Mouse (Mus musculus): ENCODE data around the gene Olfr1396.
A peak's percentile ranks its signal among the peaks of the same experiment; 100 is the strongest.
"Not testable (repeated sequence)": the region's sequence is repeated elsewhere in the genome, so short reads cannot be mapped to it uniquely, and the experiment has no call there.

Olfr1396 gene

DNA sequence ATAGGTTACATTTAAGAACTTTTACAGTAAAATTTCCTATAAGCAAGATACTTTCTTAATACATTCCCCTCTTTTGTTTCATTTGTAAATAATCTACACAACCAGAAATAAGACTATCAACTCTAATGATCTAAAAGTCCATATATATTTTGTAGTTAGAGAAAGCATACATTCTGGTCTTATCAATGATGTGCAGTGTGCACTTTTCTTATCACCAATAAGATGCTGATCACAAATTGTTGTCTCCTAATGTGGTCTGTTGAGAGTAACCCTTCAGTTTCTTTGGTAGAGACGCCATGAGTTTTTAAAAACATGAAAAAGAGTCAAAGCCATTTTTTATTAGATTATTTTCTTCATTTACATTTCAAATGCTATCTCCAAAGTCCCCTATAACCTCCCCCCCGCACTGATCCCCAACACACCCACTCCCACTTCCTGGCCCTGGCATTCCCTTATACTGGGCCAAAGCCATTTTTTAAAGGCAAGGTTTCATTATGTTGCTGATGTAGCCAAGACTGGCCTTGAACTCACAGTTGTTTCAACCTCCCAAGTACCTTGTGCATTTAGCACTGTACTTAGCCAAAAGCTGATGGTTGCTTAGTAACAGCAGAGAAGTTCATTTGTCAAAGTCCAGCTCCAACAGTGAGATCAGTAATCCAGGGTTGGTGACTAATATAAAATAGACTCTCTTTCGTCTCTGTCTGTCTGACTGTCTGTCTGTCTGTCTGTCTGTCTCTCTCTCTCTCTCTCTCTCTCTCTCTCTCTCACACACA is 24.8 kb downstream of the Olfr1396 start:
- no peak for DNase-seq

DNA sequence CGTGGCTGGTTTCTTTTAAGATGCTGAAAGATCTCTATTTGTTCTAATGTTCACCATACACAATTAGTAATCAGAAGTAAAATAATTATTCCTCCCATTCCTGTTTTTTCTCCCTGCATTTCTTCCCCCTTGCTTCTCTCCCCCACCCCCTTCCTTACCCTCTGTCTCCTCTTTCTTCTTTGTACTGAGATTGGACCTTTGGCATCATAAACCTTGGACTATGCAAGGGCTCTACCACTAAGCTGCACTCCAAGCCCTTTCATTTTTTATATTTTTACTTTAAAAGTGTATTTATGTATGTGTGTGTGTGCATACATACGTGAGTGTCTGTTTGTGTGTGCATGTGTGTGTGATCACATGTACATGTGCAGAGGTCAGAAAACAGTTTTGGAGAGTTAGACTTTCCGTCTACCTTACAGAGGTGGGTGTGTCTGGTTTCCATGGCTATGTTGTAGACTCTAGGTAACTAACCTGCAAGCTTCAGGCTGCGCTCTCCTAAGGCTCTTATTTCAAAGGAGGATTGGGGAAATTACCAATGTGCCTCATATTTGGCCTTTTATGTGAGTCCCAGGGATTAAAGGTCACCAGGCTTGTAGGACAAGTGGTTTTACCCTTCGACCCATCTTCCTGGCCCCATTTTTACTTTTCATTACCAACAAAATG is 25.6 kb downstream of the Olfr1396 start:
- DNase-seq, result no peak

DNA sequence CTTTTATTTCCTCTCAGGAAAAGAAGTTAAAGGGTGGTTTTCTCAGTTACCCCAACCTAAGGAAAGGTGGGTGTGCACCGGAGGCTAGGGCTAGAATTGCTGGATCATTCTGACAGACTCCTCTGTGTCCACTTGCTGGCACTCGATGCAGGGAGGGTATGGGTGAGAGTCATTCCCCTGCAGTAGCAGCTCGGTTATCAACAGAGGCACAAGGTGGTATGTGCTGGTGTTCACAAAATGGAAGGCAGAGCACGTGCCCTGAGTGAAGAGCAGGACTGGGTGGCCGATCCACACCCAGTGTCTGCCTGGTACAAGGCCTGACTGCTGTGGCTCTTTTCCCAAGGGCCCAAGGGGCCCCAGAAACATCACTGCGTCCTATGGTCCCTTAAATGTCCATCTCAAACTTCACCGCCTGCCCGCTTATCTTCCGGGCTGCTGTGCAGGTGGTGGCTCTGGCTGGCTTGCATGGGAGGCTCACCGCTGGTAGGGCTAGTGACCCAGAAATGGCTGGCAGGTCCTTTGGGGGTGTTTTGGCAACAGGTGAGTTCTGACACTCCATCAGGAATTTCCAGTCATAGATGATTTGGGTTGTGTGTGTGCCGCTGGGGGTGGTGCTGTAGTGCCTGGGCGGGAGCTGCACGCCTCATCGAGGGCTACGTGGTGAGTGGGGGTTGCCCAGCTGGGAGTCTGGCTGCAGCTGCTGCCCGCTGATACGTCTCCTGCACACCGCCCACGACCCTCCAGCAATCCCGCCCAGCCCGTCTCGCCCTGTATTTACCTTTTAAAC is 26.7 kb downstream of the Olfr1396 start:
- peak; percentile 91 for DNase-seq

DNA sequence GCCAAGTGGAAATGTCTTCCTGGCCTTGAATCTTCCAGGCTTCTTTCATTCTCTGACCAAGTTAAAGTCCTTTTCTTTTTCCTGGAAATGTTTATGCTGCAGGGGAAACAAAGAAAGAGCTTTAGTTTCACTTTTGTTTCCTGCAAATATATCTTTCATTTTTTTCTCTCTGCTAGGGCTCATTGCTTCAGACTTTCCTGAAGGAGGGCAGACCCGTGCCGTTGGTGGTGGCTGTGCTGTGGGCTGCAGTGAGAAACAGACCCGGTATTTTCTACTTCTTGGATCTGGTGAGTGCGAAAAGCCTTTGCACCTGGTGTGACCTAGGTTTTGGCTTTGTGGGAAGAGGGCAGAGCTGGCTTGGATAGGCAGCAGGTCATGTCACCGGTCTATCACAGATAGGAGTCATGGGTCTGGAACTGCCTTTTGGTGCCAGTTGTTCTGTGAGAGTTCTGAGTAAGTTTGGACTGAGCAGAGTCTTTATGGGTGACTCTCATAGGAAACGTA is 27.8 kb downstream of the Olfr1396 start:
- no peak for DNase-seq

DNA sequence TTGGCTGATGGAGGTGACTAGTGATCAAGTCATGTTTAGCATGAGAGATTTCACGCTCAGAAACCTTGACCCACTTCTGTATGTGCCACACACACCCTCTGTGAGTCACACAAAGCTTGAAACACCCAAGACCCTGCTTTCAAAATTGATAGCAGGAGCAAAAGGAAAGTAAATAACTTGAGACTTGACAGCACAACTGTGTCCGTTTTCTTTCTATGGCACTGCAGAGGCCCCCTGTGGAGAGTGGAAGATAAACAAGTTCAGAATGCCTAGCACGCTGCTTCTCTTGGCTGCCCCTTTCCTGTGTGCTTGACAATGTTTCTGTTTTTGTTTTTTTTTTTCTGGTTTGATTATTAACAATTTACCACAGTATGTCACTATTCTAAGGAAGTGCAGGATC is 29.8 kb downstream of the Olfr1396 start:
- peak; percentile 53 for DNase-seq

DNA sequence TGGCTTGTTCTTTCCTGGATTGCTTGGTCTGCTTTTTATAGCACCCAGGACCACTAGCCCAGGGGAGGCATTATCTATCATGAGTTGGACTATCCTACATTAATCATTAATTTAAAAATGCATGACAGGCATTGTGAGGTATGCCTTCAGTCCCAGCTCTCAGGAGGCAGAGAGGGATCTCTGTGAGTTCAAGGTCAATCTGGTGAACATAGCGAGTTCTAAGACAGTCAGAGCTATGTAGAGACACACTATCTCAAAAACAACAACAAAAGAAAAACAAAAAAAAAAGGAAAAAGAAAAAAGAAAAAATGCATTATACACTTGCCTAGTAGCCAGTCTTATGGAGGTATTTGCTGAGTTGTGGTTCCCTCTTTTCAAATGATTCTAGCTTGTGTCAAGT is 30.3 kb downstream of the Olfr1396 start:
- no peak for DNase-seq

DNA sequence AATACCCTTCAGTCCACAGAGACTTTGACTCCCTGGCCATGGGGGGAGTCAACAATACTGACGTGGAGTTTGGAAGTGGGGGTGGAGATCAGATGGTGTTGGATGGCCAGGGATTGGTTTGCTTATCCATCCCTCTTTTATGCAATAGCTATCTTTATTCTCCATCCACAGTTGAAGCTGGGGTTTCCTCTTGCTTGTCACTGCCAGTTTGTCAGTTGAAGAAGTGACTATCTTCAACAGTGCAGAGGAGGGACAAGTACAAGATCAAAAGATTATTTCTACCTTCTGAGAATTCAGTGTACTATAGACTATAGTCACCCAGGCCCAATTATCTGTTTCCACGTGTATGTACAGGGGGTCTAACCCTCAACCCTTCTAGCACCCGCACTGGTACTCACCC is 30.9 kb downstream of the Olfr1396 start:
- DNase-seq, result peak; percentile 40

DNA sequence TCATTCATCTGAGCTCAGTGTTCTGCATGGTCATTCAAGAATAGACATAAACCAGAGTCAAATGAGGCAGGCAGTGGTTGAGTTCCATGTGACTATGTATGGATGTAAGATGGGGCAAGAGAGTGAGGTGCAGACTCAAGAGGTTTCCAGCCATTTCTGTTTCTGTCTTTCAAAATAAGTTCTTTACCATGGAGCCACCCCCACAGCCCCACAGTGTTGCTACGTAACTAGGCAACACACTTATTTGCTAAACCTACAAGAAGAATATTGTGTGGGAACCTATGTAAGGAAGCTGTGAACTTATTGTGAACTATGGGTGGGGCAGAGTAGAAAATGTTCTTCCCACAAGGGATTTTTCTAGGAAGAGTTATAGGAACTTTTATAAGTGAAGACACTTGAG is 31.5 kb downstream of the Olfr1396 start:
- DNase-seq, result no peak

DNA sequence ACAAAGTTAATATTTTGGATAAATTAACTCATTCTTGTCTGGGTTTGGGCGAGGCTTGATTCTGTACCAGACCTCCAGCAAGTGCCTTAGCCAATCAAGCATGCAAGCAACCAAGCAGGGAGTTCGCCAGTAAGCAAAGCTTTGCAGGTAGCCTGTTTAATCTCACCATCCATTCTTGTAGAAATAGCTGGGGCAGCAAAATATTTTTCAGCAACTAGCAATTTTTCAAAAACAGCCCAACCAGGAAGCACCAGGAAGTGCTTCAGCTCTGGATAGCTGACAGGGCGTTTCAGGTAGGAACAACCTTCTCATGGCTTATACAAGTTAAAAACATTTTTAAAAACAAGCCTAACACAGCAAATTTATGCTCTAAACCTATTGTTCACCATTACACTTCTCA is 32.8 kb downstream of the Olfr1396 start:
- DNase-seq, result no peak

DNA sequence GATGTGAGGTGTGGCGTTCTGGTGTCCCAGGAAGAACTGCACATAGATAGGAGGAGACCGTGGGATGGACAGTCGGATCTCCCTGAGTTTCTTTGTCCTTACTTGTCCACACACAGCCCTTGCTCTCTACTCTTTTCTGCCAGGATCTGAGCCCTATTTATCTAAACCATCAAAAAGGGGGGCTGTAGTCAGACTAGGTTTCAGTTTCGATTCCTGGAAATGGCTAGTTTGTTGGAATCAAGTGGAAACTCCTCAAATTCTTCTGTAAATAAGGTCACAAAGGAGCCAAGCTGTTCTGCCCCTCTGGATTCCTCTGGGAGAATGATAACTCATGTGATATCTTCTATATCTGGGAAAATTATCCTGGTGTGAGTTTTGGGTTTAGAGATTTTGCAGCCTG is 33.3 kb downstream of the Olfr1396 start:
- no peak for DNase-seq

DNA sequence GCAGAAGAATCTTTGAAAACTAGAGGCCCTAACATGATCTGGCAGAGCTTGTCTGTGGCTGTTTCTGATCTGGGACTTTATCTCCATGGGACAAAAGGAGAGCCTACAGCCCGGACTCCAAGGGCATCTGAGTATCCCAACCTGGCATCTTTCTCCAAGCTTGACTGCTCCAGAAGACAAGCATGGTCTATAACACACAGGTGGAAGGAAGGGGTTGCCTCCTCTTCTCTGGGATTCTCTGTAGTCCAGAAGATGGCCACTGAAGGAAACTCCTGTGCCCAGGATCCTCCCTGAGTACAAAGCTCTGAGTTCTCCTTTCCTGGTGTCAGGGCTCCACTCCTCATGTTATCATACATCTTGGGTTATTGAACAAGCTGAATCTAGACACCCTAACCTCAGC is 34.0 kb downstream of the Olfr1396 start:
- no peak for DNase-seq

DNA sequence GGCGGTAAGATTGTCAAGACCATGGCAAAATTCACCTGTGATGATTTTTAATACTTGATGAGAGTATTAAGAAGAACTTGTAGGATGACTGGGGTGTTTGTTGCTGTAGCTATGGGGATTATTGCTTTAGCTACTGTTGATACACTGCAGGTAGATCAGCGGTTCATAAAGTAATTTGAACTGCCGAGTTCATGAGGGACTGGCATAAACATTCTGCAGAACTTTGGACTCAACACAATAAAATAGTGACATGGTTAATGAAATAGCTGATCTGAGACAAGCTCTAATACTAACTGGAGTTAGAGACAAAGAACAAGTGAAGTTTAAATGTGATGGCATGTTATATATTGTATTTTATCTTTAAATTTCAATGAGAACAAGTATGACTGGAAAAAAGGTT is 36.0 kb downstream of the Olfr1396 start:
- DNase-seq, result no peak

DNA sequence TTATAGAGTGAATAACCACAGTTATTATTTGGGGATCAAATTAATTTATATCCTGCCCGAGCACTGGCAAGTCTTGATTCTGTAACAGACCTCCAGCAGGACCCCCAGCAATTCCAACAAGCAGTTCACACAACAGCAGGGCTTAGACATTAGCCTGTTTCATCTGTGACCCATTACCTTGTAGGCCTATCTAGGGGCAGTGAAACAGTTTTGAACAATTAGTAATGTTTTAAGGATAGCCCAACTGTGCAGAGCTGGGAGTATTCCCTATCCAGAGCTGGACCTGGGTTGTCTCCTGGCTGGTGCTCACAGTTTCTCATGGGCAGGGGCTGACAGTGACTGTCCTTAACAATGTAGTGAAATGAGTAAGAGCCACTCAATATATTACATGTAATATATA is 37.7 kb downstream of the Olfr1396 start:
- no peak for DNase-seq

DNA sequence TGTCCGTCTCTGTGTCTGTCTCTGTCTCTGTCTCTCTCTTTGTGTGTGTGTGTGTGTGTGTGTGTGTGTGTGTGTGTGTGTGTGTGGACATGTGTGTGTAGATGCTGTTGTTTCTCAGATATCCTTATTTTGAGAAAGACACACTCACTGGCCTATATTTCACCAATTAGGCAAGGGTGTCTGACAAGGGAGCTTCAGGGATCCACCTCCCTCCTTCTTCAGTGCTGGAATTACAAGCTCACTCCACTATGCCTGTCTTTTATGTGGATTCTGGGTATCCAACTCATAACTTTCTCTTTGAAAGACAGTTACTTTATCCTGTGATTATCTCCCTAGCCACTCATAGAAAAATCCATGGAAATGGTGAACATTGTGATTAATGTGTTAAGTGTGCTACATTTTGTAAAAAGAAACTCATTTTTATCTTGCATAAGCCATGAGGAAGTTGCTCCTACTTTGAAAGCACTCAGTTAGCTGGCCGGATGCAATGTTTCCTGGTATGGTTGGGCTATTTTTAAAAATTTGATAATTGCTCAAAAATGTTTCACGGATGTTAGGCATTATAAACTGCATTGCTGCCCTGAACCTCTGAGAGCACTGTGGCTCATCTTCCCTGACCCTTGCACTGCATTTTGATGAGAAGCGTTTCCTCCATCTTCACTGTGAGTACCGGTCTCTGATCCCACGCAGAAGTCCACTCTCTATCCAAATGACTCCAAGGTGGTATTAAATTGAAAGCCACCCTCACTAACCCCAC is 38.5 kb downstream of the Olfr1396 start, which contains the start of gene Ifi47:
Gene Ifi47, plus strand, starts transcription at position 587 of the 757 bp plus-strand sequence.
- not testable (repeated sequence) for DNase-seq

DNA sequence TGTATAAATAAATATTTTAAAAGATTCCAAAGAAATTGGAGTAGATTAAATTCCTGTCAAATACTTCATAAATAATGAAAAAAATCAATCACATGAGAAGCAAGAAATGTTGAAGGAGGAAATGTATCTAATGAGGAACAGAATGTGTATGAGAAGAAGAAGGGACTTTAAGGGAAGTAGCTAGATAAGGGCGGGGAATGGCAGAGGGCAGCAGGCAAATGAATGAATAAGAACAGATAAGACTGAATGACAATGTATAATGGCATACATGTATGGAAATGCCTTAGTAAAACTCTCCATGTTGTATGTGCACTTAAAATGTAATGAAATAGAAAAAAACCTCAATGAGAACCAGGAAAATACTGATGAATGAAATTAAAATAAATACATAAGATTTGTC is 46.3 kb downstream of the Olfr1396 start:
- DNase-seq, result no peak

DNA sequence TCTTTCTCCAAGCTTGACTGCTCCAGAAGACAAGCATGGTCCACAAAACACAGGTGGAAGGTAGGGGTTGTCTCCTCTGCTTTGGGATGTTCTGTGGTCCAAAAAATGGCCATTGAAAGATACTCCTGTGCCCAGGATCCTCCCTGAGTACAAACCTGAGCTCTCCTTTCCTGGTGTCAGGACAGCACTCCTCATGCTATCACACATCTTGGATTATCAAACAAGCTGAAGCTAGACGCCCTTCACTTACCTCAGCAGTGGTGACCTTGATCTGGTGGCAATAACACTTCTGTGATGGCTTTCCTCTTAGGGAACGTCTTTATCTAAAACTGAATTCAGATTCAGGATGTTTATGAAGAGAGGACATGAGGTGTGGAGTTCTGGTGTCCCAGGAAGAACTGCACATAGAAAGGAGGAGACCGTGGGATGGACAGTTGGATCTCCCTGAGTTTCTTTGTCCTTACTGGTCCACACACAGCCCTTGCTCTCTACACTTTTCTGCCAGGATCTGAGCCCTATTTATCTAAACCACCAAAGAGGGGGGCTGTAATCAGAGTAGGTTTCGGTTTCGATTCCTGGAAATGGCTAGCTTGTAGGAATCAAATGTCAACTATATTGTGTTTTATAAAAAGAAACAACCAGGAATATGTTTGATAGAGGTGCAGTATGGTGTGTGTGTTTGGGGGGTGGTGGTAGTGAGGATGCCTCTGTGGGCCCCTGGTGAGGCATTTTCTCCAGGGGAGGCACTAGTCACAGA is 50.8 kb downstream of the Olfr1396 start, which contains the start of gene Tgtp2:
Gene Tgtp2, minus strand, starts transcription at position 494 of the 757 bp plus-strand sequence.
- DNase-seq, result not testable (repeated sequence)

DNA sequence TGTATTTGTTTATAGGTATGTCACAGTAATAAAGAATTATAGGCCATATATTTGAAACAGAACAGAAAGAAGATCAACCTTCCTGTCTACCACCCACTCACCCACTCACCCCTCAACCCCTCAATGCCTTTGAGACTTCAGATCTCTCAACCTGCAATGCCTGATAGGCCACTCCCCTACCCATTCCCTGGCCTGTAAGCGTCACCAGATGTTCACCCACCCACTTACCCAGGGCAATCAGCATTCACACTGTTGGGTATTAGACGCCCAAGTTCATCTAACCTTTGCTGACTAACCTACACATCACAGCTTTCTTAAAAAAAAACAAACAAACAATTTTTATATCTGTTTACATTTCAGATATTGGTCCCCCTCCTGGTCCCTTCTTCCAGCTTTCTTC is 52.8 kb downstream of the Olfr1396 start:
- not testable (repeated sequence) for DNase-seq

DNA sequence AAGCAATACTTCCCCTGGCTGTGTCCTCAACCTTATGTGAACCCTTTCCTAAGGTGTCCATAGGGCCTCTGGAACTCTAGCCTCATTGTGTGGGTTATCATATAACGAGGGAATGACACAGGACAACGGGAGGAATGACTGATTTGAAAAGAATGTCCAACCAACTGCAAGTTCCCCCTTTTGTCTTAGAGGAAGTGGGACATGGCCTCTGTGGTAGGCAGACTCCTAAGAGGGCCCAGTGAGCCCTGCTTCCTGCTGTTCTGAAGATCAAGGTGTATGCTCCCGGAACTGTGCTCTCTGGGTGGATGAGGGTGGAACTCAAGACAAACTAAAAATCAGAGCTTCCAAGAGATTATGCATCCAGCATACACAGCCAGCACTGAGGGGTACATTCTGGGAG is 54.6 kb downstream of the Olfr1396 start:
- DNase-seq, result not testable (repeated sequence)

All from liver (tissue).